Mouse (Mus musculus) cerebellum, adult 9-11 months (tissue): ENCODE measurements around the gene Mageb16.

Experiments used
- DNase-seq: peaks from one replicate; pipeline ENCODE4 v3.0.0; 2022

Gene Mageb16

DNA sequence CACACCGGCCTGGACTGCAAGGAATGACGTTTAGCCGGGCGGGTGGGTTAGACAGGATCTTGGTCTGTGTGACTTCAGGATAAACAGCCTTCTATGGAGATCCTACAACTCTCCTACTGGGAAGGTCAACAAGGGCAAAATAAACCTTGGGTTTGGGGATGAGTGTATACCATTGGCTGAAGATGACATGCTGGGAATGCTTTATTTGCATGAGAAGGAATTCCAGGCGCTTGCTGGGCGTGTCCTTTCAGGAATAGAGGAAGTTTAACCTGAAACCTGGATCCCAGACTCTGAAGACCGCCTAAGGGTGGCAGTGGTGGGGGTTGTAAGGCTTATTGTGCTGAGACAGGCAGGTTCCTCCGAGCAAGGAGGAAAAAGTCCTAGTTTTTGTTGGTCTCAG lies at the start of gene Mageb16:
Gene Mageb16 (minus strand): TSS at position 25 of the 400 bp plus-strand sequence.
- no peak for DNase-seq

DNA sequence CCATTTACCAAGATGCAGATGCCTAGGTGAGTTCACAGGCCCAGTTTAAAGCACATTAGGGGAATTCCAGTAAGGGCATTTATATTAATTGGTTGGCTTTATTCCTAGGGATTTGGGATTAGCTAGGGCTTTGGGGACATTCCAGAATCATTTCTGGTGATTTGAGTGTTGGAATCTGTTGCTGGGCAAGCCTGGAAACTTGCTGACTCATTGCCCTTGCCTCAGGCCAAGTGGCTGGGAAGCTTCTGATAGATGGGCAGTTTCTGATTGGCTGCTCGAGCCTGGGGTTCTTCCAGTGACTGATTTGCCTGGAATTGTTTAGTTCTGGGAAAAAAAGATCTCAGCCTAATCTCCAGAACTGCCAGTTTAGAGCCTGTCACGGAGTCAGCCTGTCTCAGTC lies 20.1 kb downstream of the Mageb16 start:
- no peak for DNase-seq

- DNase-seq, result no peak
Observed at GRCm38 (mm10) chrX:79635396-79635795, 35.8 kb downstream of the Mageb16 start.

DNA sequence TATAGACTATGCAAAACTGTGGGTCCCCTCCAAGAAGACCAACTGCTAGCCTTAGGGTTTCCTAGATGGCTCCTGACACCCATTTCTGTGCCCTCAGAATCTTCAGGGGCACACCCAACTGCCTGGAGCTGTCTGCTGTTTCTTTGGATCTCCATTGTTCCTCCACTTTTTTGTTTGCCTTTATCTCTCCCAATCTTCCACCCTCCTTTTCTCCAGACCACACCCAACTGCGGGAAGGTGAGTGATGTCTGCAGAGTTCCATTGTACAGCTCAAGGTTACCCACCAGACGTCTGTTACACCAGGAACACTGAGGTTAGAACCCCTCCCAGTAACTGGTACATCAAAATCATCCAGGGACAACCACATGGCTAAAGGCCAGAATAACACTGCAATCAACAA lies 64.8 kb downstream of the Mageb16 start:
- DNase-seq, result no peak
